Mouse (Mus musculus): ENCODE data around the gene Nrcam. TPM values are rescaled to one million over a fixed set of nuclear protein-coding genes. Genes with fewer than 3 reads are reported as not detected.

Gene Nrcam
- polyA plus RNA-seq, 1 experiment from 2014 or later = not detected

DNA sequence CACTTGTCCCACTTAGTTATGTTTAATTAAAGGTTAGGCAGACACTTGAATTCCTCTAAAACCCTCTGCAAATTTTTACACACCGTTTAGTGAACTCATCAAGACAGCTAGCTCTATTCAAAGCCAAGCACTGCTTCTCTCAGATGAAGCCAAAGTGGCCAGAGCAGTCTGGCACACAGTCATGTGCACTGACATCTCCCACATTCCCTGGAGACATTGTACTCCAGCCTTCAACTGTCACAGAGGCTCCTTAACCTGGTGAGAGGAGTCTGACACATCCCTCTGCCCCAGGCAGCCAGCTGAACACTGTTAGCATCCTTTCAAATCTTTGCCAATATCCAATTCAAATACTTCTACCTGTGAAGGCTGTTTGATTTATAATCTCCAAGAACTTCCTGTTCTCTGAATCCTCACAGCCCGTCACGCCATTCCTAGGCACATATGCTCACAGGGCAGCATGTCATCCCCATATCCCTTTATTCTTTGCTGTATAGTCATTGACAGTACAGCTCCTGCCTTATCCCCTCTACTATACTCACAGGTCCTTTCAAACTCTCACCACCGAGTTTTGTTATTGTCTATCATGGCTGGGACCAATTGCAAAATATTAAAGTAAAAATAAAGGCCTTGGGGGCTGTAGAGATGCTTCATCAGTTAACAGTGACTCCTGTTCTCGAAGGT is 173.3 kb downstream of the Nrcam start:
- H3K4me1 ChIP-seq (ENCODE audit: insufficient read depth) = no peaks in the 10 kb centered on the region
- H3K9me3 ChIP-seq (ENCODE audit: low read length) = no peaks in the 10 kb centered on the region
- H3K4me2 ChIP-seq (ENCODE audit: low read depth, low read length) = no peak overlapping the region
- no peaks in the 10 kb centered on the region for H3K36me3 ChIP-seq (replicated peaks; ENCODE audit: insufficient read depth, low read length)
- no peak overlapping the region for H3K27ac ChIP-seq (ENCODE audit: low read depth)
- WGBS (ENCODE audit: insufficient replicate concordance) = 65% methylated on average over 5 of the region's 5 CpGs
- no peak for ATAC-seq
- H3K4me3 ChIP-seq (ENCODE audit: low read depth, low read length) = no peak overlapping the region
- no peak overlapping the region for H3K9ac ChIP-seq (replicated peaks)
- H3K27me3 ChIP-seq (ENCODE audit: insufficient read depth, low read length) = no peaks in the 10 kb centered on the region
- TF ChIP-seq CTCF (IDR thresholded peaks at IDR 0.05; ENCODE audit: low read depth) (no peak), EP300 (IDR thresholded peaks at IDR 0.05; ENCODE audit: low read depth) (no peak)
- DNase-seq = no peak

DNA sequence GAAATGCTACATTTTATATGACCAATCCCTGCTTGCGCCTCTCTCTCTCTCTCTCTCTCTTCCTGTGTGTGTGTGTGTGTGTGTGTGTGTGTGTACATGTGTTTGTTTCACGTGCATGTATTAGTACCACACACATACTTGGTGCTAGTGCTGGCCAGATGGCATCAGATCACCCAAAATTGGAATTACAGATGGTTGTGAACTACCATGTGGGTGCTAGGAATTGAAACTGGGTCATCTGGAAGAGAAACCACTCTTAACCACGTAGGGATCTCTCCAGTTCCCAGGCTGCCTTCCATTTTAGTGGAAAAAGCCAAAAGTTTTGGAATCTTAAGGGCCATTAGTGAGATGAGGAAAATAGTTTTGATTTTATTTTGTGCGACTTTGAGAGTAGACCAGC is 175.1 kb downstream of the Nrcam start:
- no peak overlapping the region for H3K4me3 ChIP-seq (ENCODE audit: low read depth, low read length)
- no peak for DNase-seq
- H3K9ac ChIP-seq (replicated peaks) = no peak overlapping the region
- 69% methylated on average over 4 of the region's 4 CpGs for WGBS (ENCODE audit: insufficient replicate concordance)
- H3K4me2 ChIP-seq (ENCODE audit: low read depth, low read length) = no peak overlapping the region
- ATAC-seq = no peak
- no peaks in the 10 kb centered on the region for H3K27me3 ChIP-seq (ENCODE audit: insufficient read depth, low read length)
- no peaks in the 10 kb centered on the region for H3K36me3 ChIP-seq (replicated peaks; ENCODE audit: insufficient read depth, low read length)
- no peaks in the 10 kb centered on the region for H3K9me3 ChIP-seq (ENCODE audit: low read length)
- H3K27ac ChIP-seq (ENCODE audit: low read depth) = no peak overlapping the region
- no peaks in the 10 kb centered on the region for H3K4me1 ChIP-seq (ENCODE audit: insufficient read depth)
- no peak for TF ChIP-seq CTCF (IDR thresholded peaks at IDR 0.05; ENCODE audit: low read depth)
- no peak for TF ChIP-seq EP300 (IDR thresholded peaks at IDR 0.05; ENCODE audit: low read depth)

DNA sequence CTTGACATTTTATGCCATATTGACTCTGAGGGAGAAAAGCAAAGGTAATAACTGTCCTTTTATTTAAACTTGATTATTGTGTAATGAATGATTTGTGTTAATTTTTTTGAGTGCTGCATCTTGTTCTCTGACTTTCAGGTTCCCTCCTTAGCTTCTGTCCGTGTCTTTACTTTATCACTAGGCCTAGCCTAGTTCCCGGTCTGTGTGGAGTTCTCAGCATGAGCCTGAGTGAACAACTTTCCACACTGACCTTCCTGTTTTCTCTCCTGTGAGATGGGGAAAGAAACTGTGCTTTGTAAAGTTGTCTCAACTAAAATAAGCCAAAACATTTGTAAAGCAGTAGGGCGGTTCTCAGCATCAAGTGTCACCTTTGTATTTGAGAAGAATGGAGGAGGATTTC is 179.9 kb downstream of the Nrcam start:
- no peaks in the 10 kb centered on the region for H3K27me3 ChIP-seq (ENCODE audit: insufficient read depth, low read length)
- no peaks in the 10 kb centered on the region for H3K9me3 ChIP-seq (ENCODE audit: low read length)
- H3K9ac ChIP-seq (replicated peaks) = no peak overlapping the region
- ATAC-seq (no peak), DNase-seq (no peak)
- 77% methylated on average over 3 of the region's 3 CpGs for WGBS (ENCODE audit: insufficient replicate concordance)
- no peak overlapping the region for H3K4me2 ChIP-seq (ENCODE audit: low read depth, low read length)
- H3K4me1 ChIP-seq (ENCODE audit: insufficient read depth) = no peaks in the 10 kb centered on the region
- TF ChIP-seq EP300 (IDR thresholded peaks at IDR 0.05; ENCODE audit: low read depth) = no peak
- TF ChIP-seq CTCF (IDR thresholded peaks at IDR 0.05; ENCODE audit: low read depth) = no peak
- H3K36me3 ChIP-seq (replicated peaks; ENCODE audit: insufficient read depth, low read length) = no peaks in the 10 kb centered on the region
- no peak overlapping the region for H3K4me3 ChIP-seq (ENCODE audit: low read depth, low read length)
- H3K27ac ChIP-seq (ENCODE audit: low read depth) = no peak overlapping the region

DNA sequence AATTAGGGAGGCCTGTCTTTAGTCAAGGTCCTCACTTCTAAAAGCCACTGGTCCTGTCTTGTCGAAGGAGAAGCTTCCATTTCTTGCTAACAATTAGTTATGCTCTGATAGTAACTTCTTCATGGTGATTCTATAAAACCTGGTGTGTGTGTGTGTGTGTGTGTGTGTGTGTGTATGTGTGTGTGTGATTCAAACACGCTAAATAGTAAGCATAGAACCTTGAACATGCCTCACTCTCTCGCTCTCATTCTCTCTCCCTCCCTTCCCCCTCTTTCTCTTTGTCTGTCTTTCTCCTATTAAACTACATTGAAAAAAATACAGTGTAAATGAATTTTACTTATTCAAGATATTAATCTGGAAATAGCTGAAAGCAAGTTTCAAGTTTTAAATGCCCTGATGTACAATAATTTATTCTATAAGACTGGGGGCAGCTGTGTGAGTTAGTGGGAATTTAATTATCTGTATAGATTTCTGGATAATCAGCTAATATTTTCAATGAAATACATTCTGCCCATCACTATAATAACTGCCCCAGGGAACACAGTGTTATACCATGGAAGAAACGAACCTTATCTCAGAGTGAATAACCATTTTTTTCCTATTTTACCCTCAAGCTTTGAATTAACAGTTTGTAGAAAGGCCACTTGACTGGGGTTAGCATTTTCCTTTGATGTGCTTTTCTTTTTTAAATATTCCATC is 180.9 kb downstream of the Nrcam start:
- 63% methylated on average over 4 of the region's 4 CpGs for WGBS (ENCODE audit: insufficient replicate concordance)
- no peak for ATAC-seq
- Histone ChIP-seq H3K4me1 (ENCODE audit: insufficient read depth) (no peaks in the 10 kb centered on the region), H3K9ac (replicated peaks) (no peak overlapping the region), H3K27me3 (ENCODE audit: insufficient read depth, low read length) (no peaks in the 10 kb centered on the region), H3K4me2 (ENCODE audit: low read depth, low read length) (no peak overlapping the region), H3K4me3 (ENCODE audit: low read depth, low read length) (no peak overlapping the region), H3K27ac (ENCODE audit: low read depth) (no peak overlapping the region), H3K36me3 (replicated peaks; ENCODE audit: insufficient read depth, low read length) (no peaks in the 10 kb centered on the region), H3K9me3 (ENCODE audit: low read length) (no peaks in the 10 kb centered on the region)
- no peak for DNase-seq
- TF ChIP-seq EP300 (IDR thresholded peaks at IDR 0.05; ENCODE audit: low read depth) = no peak
- no peak for TF ChIP-seq CTCF (IDR thresholded peaks at IDR 0.05; ENCODE audit: low read depth)

GRCm38 (mm10) chr12:44515066-44515465 is 186.4 kb downstream of the Nrcam start:
- H3K4me2 ChIP-seq (ENCODE audit: low read depth, low read length) = no peak overlapping the region
- no peaks in the 10 kb centered on the region for H3K4me1 ChIP-seq (ENCODE audit: insufficient read depth)
- no peak overlapping the region for H3K27ac ChIP-seq (ENCODE audit: low read depth)
- H3K9ac ChIP-seq (replicated peaks) = no peak overlapping the region
- no peak overlapping the region for H3K4me3 ChIP-seq (ENCODE audit: low read depth, low read length)
- no peaks in the 10 kb centered on the region for H3K9me3 ChIP-seq (ENCODE audit: low read length)
- no peaks in the 10 kb centered on the region for H3K27me3 ChIP-seq (ENCODE audit: insufficient read depth, low read length)
- TF ChIP-seq EP300 (IDR thresholded peaks at IDR 0.05; ENCODE audit: low read depth) (no peak), CTCF (IDR thresholded peaks at IDR 0.05; ENCODE audit: low read depth) (no peak)
- ATAC-seq (no peak), DNase-seq (no peak)
- no peaks in the 10 kb centered on the region for H3K36me3 ChIP-seq (replicated peaks; ENCODE audit: insufficient read depth, low read length)
- 44% methylated on average over 4 of the region's 4 CpGs for WGBS (ENCODE audit: insufficient replicate concordance)

GRCm38 (mm10) chr12:44519440-44520141 is 190.9 kb downstream of the Nrcam start:
- WGBS (ENCODE audit: insufficient replicate concordance) = 61% methylated on average over 7 of the region's 7 CpGs
- Histone ChIP-seq H3K9ac (replicated peaks) (no peak overlapping the region), H3K27me3 (ENCODE audit: insufficient read depth, low read length) (no peaks in the 10 kb centered on the region), H3K27ac (ENCODE audit: low read depth) (no peak overlapping the region), H3K4me2 (ENCODE audit: low read depth, low read length) (no peak overlapping the region), H3K36me3 (replicated peaks; ENCODE audit: insufficient read depth, low read length) (no peaks in the 10 kb centered on the region), H3K9me3 (ENCODE audit: low read length) (no peaks in the 10 kb centered on the region), H3K4me3 (ENCODE audit: low read depth, low read length) (no peak overlapping the region), H3K4me1 (ENCODE audit: insufficient read depth) (no peaks in the 10 kb centered on the region)
- DNase-seq = no peak
- ATAC-seq = no peak
- TF ChIP-seq CTCF (IDR thresholded peaks at IDR 0.05; ENCODE audit: low read depth) (no peak), EP300 (IDR thresholded peaks at IDR 0.05; ENCODE audit: low read depth) (no peak)
